Mouse (Mus musculus) midbrain, embryonic 10.5 days (tissue): Measurements from ENCODE around the gene Rbms3. TPM values are rescaled to one million over a fixed set of nuclear protein-coding genes. Genes with fewer than 3 reads are reported as not detected.

Source experiments
- DNase-seq: peaks from one replicate; pipeline ENCODE4 v3.0.0-alpha.2; 2017; ENCODE audit warnings: low spot score
- H3K27ac ChIP-seq: fragments of 300-500 bp; sonication (generic); replicated peaks from 2 replicates; pipeline ENCODE4 v1.5.1; 2016; ENCODE audit warnings: mild to moderate bottlenecking
- H3K27me3 ChIP-seq: fragments of 300-500 bp; sonication (generic); 2 replicates; pipeline ENCODE4 v1.6.1; 2016; ENCODE audit warnings: low read depth, mild to moderate bottlenecking; ENCODE audit not compliant: poor library complexity, severe bottlenecking
- H3K36me3 ChIP-seq: fragments of 300-500 bp; sonication (generic); 2 replicates; pipeline ENCODE4 v1.6.1; 2016; ENCODE audit warnings: mild to moderate bottlenecking, moderate library complexity
- H3K4me1 ChIP-seq: fragments of 300-500 bp; sonication (generic); 2 replicates; pipeline ENCODE4 v1.6.1; 2016
- H3K4me3 ChIP-seq: fragments of 300-500 bp; sonication (generic); 2 replicates; pipeline ENCODE4 v1.5.1; 2016; ENCODE audit warnings: mild to moderate bottlenecking, moderate library complexity
- H3K9me3 ChIP-seq: fragments of 300-500 bp; sonication (generic); replicated peaks from 2 replicates; pipeline ENCODE4 v1.6.1; 2016; ENCODE audit warnings: mild to moderate bottlenecking
- WGBS: fragments of 180-500 bp; shearing (Covaris S2); methylation state at CpG from one replicate; pipeline ENCODE4 v1.1.7; 2016; 5-methylcytosine and 5-hydroxymethylcytosine counted together
- polyA plus RNA-seq: library from polyadenylated mRNA; unstranded; fragments of >200 nt; fragmentation: Nextera tagmentation; extraction: Ambion mirVana; gene quantifications from 2 replicates; pipeline ENCODE4 v1.2.1, GENCODE M21; 2016

Gene Rbms3
- polyA plus RNA-seq, 1 experiment from 2014 or later: 11.4 TPM

- Histone ChIP-seq H3K9me3 (no peaks in the 10 kb centered on the region), H3K4me1 (no peaks in the 10 kb centered on the region), H3K36me3 (no peaks in the 10 kb centered on the region), H3K4me3 (no peak overlapping the region), H3K27ac (no peak overlapping the region), H3K27me3 (no peaks in the 10 kb centered on the region)
- 86% methylated on average over 4 of the region's 4 CpGs for WGBS
- DNase-seq: no peak
Observed at GRCm38 (mm10) chr9:116863626-116864025, 766.1 kb downstream of the Rbms3 start.

DNA sequence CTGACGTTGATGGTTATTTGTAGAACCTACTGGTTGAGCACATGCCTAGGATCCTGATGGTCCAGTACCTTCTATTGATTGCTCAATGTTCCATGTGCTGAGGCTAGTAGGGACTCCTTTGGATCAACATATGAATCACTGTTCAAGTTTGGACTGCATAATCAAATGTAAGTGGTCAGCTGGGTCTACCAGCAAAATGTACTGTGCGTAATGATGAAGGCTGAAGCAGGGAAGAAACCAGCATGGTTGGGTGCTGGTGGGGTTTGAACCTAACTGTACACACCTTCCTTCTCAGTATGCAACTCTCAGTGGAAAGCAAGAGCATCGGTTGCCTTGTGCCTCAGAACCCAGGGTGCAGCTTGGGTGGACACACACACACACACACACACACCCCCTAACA, 767.4 kb downstream of the Rbms3 start:
- no peaks in the 10 kb centered on the region for H3K9me3 ChIP-seq
- H3K4me3 ChIP-seq: no peak overlapping the region
- WGBS: 96% methylated on average over 3 of the region's 3 CpGs
- no peak overlapping the region for H3K27ac ChIP-seq
- no peaks in the 10 kb centered on the region for H3K27me3 ChIP-seq
- no peaks in the 10 kb centered on the region for H3K4me1 ChIP-seq
- no peaks in the 10 kb centered on the region for H3K36me3 ChIP-seq
- DNase-seq: no peak

- Histone ChIP-seq H3K27ac (no peak overlapping the region), H3K9me3 (no peaks in the 10 kb centered on the region), H3K4me1 (peaks cover 7% of the 10 kb centered on the region), H3K36me3 (no peaks in the 10 kb centered on the region), H3K4me3 (no peak overlapping the region), H3K27me3 (no peaks in the 10 kb centered on the region)
- WGBS: 91% methylated on average over 6 of the region's 6 CpGs
- DNase-seq: no peak
Observed at GRCm38 (mm10) chr9:116857861-116858595, 771.7 kb downstream of the Rbms3 start.

DNA sequence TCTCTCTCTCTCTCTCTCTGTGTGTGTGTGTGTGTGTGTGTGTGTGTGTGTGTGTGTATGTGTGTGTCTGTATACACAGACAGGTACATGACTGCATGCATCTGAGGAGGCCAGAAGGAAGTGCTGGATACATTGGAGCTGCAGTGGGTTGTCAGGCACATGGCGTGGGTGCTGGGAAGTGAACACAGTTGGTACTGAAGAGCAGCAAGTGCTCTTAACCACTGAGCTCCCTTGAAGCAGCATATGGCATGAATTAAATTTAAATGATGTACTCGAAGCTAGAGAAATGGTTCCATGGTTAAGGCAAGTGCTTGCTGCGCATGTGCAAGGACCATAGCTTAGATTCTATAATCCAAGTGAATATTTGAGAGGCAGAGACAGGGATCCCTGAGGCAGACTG, 772.6 kb downstream of the Rbms3 start:
- Histone ChIP-seq H3K9me3 (no peaks in the 10 kb centered on the region), H3K4me3 (no peak overlapping the region), H3K36me3 (no peaks in the 10 kb centered on the region), H3K27me3 (no peaks in the 10 kb centered on the region), H3K27ac (no peak overlapping the region), H3K4me1 (peaks cover 7% of the 10 kb centered on the region)
- 88% methylated on average over 3 of the region's 3 CpGs for WGBS
- DNase-seq: no peak

DNA sequence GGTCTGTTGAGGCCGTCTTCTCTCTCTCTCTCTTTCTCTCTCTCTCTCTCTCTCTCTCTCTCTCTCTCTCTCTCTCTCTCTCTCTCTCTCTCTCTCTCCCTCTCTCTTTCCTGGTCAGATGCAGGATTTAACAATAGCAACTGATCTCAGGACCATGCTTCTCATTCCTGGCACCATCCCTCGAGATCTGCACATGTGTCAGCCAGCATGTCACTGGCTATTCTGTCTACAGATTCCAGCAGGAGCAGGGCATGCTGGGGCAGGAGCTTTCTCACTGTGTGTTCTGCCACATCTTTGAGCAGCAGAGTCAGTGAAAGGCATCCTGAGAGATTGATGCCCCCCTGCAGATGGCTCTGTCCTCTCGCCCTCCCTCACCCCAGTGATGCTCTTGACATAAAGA, 774.0 kb downstream of the Rbms3 start:
- Histone ChIP-seq H3K27ac (peak overlapping the region; percentile 33; the same call in 1 of the 2 replicates), H3K4me1 (peaks cover 7% of the 10 kb centered on the region), H3K36me3 (no peaks in the 10 kb centered on the region), H3K27me3 (no peaks in the 10 kb centered on the region), H3K4me3 (no peak overlapping the region), H3K9me3 (no peaks in the 10 kb centered on the region)
- WGBS: 51% methylated on average over 3 of the region's 3 CpGs
- DNase-seq: no peak

DNA sequence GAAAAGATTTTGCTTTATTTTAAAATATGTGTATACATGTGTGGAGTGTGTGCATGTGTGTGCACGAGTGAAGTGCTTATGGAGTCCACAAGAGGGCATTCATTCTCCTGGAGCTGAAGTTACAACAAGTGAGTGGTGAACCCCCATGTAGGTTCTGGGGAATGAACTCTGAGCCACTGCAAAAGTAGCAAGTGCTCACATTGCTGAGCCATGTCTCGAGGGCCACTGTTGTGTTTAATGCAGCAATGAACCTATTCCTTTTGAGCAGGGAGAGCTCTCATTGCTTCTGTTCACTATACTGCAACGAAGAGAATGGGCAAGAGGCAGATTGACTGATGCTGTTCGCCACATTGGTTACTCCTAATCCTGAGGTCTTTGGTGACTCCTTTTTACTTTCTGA, 780.8 kb downstream of the Rbms3 start:
- no peaks in the 10 kb centered on the region for H3K27me3 ChIP-seq
- no peak overlapping the region for H3K4me3 ChIP-seq
- DNase-seq: no peak
- no peaks in the 10 kb centered on the region for H3K9me3 ChIP-seq
- no peaks in the 10 kb centered on the region for H3K4me1 ChIP-seq
- no peaks in the 10 kb centered on the region for H3K36me3 ChIP-seq
- 87% methylated on average over 4 of the region's 4 CpGs for WGBS
- H3K27ac ChIP-seq: no peak overlapping the region

DNA sequence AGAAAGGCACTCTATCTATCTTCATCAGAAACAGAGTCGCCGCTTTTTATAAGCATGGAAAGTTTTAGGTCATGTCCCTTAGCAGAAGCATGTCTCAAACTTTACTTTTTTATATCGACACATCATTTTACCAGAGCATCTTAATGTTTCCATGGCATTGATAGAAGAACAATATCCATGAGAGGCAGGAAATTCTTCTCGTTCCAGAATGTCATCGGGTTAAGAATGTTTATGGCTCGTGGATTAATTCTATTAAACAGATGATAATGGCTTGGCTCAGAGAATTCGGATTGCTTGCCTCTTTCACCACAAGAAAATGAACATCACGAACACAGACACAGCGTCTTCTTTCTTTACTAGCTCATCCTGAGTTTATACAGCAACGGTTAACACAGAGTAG, 781.5 kb downstream of the Rbms3 start:
- DNase-seq: no peak
- H3K27me3 ChIP-seq: no peaks in the 10 kb centered on the region
- H3K36me3 ChIP-seq: no peaks in the 10 kb centered on the region
- no peak overlapping the region for H3K27ac ChIP-seq
- H3K4me1 ChIP-seq: no peaks in the 10 kb centered on the region
- H3K4me3 ChIP-seq: no peak overlapping the region
- no peaks in the 10 kb centered on the region for H3K9me3 ChIP-seq
- WGBS: 88% methylated on average over 10 of the region's 10 CpGs

- no peak overlapping the region for H3K4me3 ChIP-seq
- no peak overlapping the region for H3K27ac ChIP-seq
- no peaks in the 10 kb centered on the region for H3K36me3 ChIP-seq
- H3K9me3 ChIP-seq: no peaks in the 10 kb centered on the region
- WGBS: 81% methylated on average over 7 of the region's 7 CpGs
- no peak for DNase-seq
- H3K27me3 ChIP-seq: no peaks in the 10 kb centered on the region
- no peaks in the 10 kb centered on the region for H3K4me1 ChIP-seq
Observed at GRCm38 (mm10) chr9:116847241-116848135, 782.2 kb downstream of the Rbms3 start.

DNA sequence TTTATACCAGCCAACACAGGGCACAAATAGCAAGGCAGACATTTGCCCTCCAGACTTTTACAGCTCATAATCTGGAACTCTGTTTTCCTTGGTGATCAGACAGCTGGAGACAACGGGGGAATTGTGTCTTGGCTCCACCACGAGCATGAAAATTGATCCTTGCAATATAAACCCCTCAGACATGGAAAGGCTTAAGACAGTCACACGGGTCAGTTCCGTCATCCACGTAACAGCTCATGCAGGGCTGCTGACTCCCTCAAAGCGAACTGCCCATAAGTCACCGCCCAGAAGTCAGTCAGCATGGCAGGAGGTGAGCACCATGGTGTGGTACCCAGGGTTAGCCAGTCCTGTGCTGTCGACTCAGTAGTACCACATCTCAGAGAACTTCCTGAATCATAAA, 794.8 kb downstream of the Rbms3 start:
- H3K9me3 ChIP-seq: no peaks in the 10 kb centered on the region
- H3K36me3 ChIP-seq: no peaks in the 10 kb centered on the region
- no peaks in the 10 kb centered on the region for H3K27me3 ChIP-seq
- DNase-seq: no peak
- 65% methylated on average over 8 of the region's 8 CpGs for WGBS
- no peak overlapping the region for H3K27ac ChIP-seq
- no peak overlapping the region for H3K4me3 ChIP-seq
- peaks cover 5% of the 10 kb centered on the region; the same call in 1 of the 2 replicates for H3K4me1 ChIP-seq

DNA sequence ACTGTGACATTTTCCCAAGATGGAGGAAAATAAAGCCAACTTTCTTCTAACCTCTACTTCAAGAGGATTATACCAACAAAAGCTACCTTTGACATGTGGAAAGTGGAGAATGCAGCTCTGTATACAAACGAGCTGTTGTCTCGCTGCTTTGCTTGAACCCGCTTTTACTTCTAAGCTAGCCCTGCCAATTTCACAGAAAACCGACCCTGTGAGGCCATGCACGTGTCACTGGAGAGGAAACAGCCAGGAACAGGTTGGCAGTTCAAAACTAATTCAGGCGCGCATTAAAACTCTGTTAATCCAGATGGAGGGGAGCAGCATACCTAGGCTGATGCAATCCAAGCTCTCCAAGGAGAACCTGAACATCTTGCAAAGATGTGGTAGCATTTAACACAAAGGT, 796.0 kb downstream of the Rbms3 start:
- no peak for DNase-seq
- Histone ChIP-seq H3K36me3 (no peaks in the 10 kb centered on the region), H3K9me3 (no peaks in the 10 kb centered on the region), H3K27ac (no peak overlapping the region), H3K4me3 (no peak overlapping the region), H3K27me3 (no peaks in the 10 kb centered on the region), H3K4me1 (peaks cover 5% of the 10 kb centered on the region; the same call in 1 of the 2 replicates)
- WGBS: 61% methylated on average over 7 of the region's 7 CpGs

GRCm38 (mm10) chr9:116832822-116833221, 796.9 kb downstream of the Rbms3 start:
- no peaks in the 10 kb centered on the region for H3K36me3 ChIP-seq
- H3K4me3 ChIP-seq: no peak overlapping the region
- no peak for DNase-seq
- H3K27me3 ChIP-seq: no peaks in the 10 kb centered on the region
- H3K4me1 ChIP-seq: peaks cover 5% of the 10 kb centered on the region; the same call in 1 of the 2 replicates
- 78% methylated on average over 1 of the region's 1 CpGs for WGBS
- H3K9me3 ChIP-seq: no peaks in the 10 kb centered on the region
- H3K27ac ChIP-seq: no peak overlapping the region

- no peaks in the 10 kb centered on the region for H3K9me3 ChIP-seq
- no peak overlapping the region for H3K27ac ChIP-seq
- no peak overlapping the region for H3K4me3 ChIP-seq
- H3K27me3 ChIP-seq: no peaks in the 10 kb centered on the region
- H3K4me1 ChIP-seq: peaks cover 5% of the 10 kb centered on the region; the same call in 1 of the 2 replicates
- DNase-seq: no peak
- WGBS: 88% methylated on average over 5 of the region's 5 CpGs
- no peaks in the 10 kb centered on the region for H3K36me3 ChIP-seq
Observed at GRCm38 (mm10) chr9:116831386-116831785, 798.3 kb downstream of the Rbms3 start.

GRCm38 (mm10) chr9:116829929-116830328, 799.8 kb downstream of the Rbms3 start:
- Histone ChIP-seq H3K27me3 (no peaks in the 10 kb centered on the region), H3K4me1 (peaks cover 5% of the 10 kb centered on the region; the same call in 1 of the 2 replicates), H3K27ac (no peak overlapping the region), H3K4me3 (no peak overlapping the region), H3K9me3 (no peaks in the 10 kb centered on the region), H3K36me3 (no peaks in the 10 kb centered on the region)
- WGBS: 90% methylated on average over 4 of the region's 4 CpGs
- DNase-seq: no peak
